Mouse (Mus musculus): ENCODE results near the gene Ccl7. TPM values are rescaled to one million over a fixed set of nuclear protein-coding genes. Genes with fewer than 3 reads are reported as not detected.

Gene Ccl7
- polyA plus RNA-seq, 1 experiment from 2014 or later, result 1.9 TPM

DNA sequence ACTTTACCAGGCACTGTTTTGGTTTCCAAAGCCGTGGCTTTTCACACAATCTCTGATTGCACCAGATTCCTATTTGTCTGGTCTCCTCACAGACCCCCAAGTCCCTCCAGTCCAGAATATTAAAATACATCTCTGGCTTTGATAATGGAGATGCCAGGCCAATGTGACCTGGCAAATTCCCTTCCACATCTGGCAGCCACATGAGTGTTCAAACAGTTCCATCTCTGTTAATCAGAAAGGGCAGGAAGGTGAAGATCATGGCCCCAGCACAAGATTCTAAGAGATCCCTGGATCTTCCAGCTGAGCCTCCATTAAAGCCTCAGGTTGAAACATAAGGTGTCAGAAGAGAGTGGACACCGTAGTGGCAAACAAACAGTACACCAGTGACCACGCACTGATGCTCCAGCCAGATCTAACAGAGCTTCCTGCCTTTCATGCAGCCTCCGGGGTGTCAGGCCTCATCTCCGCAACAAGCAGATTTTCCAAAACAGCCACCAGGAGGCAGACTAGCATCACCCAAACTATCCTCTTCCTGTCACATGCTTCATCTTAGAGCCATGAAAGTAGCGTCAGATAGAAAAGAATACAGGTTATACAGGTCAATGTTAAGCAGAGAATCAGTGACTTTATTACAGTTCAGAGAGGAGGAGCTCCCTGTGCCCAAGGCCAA lies 2.4 kb downstream of the Ccl7 start:
- Histone ChIP-seq H3K27me3 (ENCODE audit: control insufficient read depth, insufficient read depth, low read length) (no peaks in the 10 kb centered on the region), H3K4me3 (replicated peaks; ENCODE audit: low read length) (no peak overlapping the region), H3K9me3 (ENCODE audit: control insufficient read depth, low read length) (no peaks in the 10 kb centered on the region), H3K4me2 (replicated peaks) (no peak overlapping the region), H3K27ac (no peak overlapping the region), H3K4me1 (replicated peaks; ENCODE audit: control insufficient read depth, insufficient read depth, low read length) (no peaks in the 10 kb centered on the region), H3K9ac (no peak overlapping the region), H3K36me3 (replicated peaks; ENCODE audit: control insufficient read depth, insufficient read depth) (no peaks in the 10 kb centered on the region)
- DNase-seq (ENCODE audit: low spot score), result peak; percentile 55
- 52% methylated on average over 6 of the region's 6 CpGs for whole genome bisulfite sequencing
- no peak for ATAC-seq (ENCODE audit: low FRiP score)

DNA sequence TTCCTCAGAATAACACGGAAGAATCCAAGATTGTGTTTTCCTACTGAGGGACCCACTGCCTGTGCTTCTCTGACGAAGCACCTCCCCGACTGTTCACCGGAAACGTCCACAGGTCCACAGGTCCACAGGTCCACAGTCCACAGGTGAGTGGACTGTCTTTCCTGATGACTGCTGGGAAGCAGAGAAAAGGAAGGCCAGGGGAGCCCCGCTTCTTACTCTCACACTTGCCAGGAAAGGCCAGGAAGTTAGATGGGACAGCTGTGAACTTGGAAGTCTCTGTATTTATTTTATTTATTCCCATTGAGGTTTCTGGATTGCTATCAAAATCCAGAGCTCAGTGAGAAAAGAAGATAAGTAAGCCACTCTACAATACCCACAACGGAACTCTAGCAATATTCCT lies 8.3 kb downstream of the Ccl7 start:
- DNase-seq (ENCODE audit: low spot score), result no peak
- H3K27ac ChIP-seq, result no peak overlapping the region
- no peaks in the 10 kb centered on the region for H3K27me3 ChIP-seq (ENCODE audit: control insufficient read depth, insufficient read depth, low read length)
- H3K4me1 ChIP-seq (replicated peaks; ENCODE audit: control insufficient read depth, insufficient read depth, low read length), result no peaks in the 10 kb centered on the region
- WGBS, result 94% methylated on average over 7 of the region's 7 CpGs
- no peak overlapping the region for H3K4me3 ChIP-seq (replicated peaks; ENCODE audit: low read length)
- no peak overlapping the region for H3K9ac ChIP-seq
- H3K4me2 ChIP-seq (replicated peaks), result no peak overlapping the region
- no peaks in the 10 kb centered on the region for H3K36me3 ChIP-seq (replicated peaks; ENCODE audit: control insufficient read depth, insufficient read depth)
- H3K9me3 ChIP-seq (ENCODE audit: control insufficient read depth, low read length), result no peaks in the 10 kb centered on the region
- no peak for ATAC-seq (ENCODE audit: low FRiP score)

DNA sequence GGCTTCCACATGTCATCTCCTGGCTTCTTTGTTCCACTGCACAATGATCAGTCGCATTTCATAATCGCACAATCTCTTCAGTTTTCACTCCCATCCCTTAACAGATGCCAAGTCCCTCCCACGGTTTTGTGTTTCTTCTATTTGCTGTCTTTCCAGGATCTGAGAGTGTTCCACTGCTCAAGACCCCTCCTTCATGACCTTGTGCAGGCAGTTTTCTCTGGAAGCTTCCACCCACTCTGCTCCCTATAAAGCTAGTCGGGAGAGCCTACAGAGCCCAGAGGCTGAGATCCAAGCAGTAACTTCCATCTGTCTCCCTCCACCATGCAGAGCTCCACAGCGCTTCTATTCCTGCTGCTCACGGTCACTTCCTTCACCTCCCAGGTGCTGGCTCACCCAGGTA lies 12.1 kb downstream of the Ccl7 start, which contains the start of gene Ccl11:
Ccl11 (plus strand) TSS at position 178 of the 400 bp plus-strand sequence.
- Histone ChIP-seq H3K9ac (no peak within 1 kb of the TSS), H3K27me3 (ENCODE audit: control insufficient read depth, insufficient read depth, low read length) (no peaks in the 10 kb centered on the region), H3K4me3 (replicated peaks; ENCODE audit: low read length) (no peak within 1 kb of the TSS), H3K36me3 (replicated peaks; ENCODE audit: control insufficient read depth, insufficient read depth) (no peaks in the 10 kb centered on the region), H3K9me3 (ENCODE audit: control insufficient read depth, low read length) (no peaks in the 10 kb centered on the region), H3K27ac (no peak within 1 kb of the TSS), H3K4me1 (replicated peaks; ENCODE audit: control insufficient read depth, insufficient read depth, low read length) (no peaks in the 10 kb centered on the region), H3K4me2 (replicated peaks) (no peak within 1 kb of the TSS)
- 82% methylated on average over 6 of the region's 6 CpGs for WGBS
- ATAC-seq (ENCODE audit: low FRiP score), result no peak
- DNase-seq (ENCODE audit: low spot score), result no peak

DNA sequence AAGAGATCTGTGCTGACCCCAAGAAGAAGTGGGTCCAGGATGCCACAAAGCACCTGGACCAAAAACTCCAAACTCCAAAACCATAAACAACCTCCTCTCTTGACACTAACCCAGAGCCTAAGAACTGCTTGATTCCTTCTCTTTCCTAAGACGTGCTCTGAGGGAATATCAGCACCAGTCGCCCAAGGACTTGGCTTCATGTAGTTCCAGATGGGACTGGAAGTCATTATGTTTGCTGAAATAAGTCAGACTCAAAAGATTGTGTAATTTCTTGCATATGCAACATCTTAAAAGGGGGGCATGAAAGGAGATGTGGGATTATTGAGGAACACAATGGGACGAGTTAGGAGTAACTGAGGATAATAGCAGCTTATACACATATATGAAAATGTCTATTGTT lies 16.7 kb downstream of the Ccl7 start:
- no peak for ATAC-seq (ENCODE audit: low FRiP score)
- Histone ChIP-seq H3K4me2 (replicated peaks) (no peak overlapping the region), H3K4me3 (replicated peaks; ENCODE audit: low read length) (no peak overlapping the region), H3K4me1 (replicated peaks; ENCODE audit: control insufficient read depth, insufficient read depth, low read length) (no peaks in the 10 kb centered on the region), H3K27me3 (ENCODE audit: control insufficient read depth, insufficient read depth, low read length) (no peaks in the 10 kb centered on the region), H3K9ac (no peak overlapping the region), H3K36me3 (replicated peaks; ENCODE audit: control insufficient read depth, insufficient read depth) (no peaks in the 10 kb centered on the region), H3K9me3 (ENCODE audit: control insufficient read depth, low read length) (no peaks in the 10 kb centered on the region), H3K27ac (no peak overlapping the region)
- 86% methylated on average over 3 of the region's 3 CpGs for WGBS
- no peak for DNase-seq (ENCODE audit: low spot score)

DNA sequence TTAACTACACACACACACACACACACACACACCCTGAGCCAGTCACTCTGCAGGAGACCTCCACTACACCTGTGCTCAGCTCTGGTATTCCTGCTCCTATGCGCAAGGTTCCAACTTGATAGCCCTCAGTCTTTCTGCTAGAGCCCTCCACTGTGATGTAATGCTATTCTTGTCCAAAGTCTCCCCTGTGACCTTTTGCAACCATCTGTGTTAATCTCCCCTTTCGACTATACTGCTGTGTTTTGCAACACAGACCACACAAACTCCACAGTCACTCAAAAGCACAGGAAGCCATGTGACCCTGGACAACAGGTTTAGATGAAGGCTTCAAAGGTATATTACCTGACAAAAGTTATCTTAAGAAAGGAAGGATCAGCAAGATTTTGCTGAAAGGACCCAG lies 17.9 kb downstream of the Ccl7 start:
- ATAC-seq (ENCODE audit: low FRiP score) (no peak), DNase-seq (ENCODE audit: low spot score) (no peak)
- Histone ChIP-seq H3K9ac (no peak overlapping the region), H3K36me3 (replicated peaks; ENCODE audit: control insufficient read depth, insufficient read depth) (no peaks in the 10 kb centered on the region), H3K27me3 (ENCODE audit: control insufficient read depth, insufficient read depth, low read length) (no peaks in the 10 kb centered on the region), H3K4me3 (replicated peaks; ENCODE audit: low read length) (no peak overlapping the region), H3K27ac (no peak overlapping the region), H3K9me3 (ENCODE audit: control insufficient read depth, low read length) (no peaks in the 10 kb centered on the region), H3K4me2 (replicated peaks) (no peak overlapping the region), H3K4me1 (replicated peaks; ENCODE audit: control insufficient read depth, insufficient read depth, low read length) (no peaks in the 10 kb centered on the region)
- 81% methylated on average over 2 of the region's 2 CpGs for WGBS

DNA sequence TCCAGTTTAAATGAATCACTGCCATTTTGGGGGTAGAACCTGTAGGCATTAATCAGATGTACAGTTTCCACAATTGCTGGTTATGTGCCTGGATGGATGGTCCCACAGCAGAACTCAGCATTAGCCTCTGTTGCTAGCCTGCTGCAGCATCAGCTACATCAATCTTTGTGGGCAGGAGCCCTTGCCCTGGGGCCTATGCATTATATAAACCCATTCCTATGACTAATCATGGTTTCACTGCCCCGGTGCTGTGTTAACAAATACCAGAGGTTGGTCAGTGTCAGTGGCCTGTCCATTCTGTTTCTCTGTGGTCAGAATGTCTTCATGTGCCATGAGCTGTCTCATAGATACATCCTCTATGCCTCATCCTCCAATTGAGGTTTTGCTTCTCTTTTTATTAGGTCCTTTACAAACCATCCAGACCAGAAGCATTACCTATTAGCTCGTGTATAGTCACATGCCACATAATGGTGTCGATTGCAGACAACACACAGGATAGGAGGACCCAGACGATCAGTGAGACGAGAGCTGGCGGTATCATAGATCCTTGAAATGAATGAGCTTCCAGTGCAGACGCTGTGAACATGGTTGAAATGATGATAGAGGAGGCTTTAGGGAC lies 21.6 kb downstream of the Ccl7 start:
- Histone ChIP-seq H3K4me2 (replicated peaks) (no peak overlapping the region), H3K36me3 (replicated peaks; ENCODE audit: control insufficient read depth, insufficient read depth) (no peaks in the 10 kb centered on the region), H3K4me3 (replicated peaks; ENCODE audit: low read length) (no peak overlapping the region), H3K9me3 (ENCODE audit: control insufficient read depth, low read length) (no peaks in the 10 kb centered on the region), H3K4me1 (replicated peaks; ENCODE audit: control insufficient read depth, insufficient read depth, low read length) (no peaks in the 10 kb centered on the region), H3K9ac (no peak overlapping the region), H3K27ac (no peak overlapping the region), H3K27me3 (ENCODE audit: control insufficient read depth, insufficient read depth, low read length) (no peaks in the 10 kb centered on the region)
- DNase-seq (ENCODE audit: low spot score), result no peak
- no peak for ATAC-seq (ENCODE audit: low FRiP score)
- WGBS, result 82% methylated on average over 7 of the region's 7 CpGs

DNA sequence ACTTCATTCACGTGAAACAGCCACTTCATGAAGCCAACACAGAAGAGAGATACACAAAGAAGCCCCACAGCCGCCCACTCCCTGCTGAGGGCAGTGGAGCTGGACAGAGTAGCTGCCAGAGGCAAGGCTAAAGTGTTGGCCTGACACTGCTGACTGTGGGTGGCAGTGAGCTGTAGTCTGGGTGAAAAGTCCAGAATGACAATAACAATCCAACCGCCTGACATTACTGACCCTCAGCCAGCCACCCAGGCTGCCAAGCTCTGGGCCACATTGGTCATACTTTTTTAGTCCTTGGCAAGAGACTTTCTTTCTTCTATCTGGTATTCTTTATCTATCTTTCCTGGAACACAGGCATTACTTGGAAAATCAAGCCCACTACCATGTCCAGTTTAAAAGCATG lies 25.6 kb downstream of the Ccl7 start:
- H3K4me1 ChIP-seq (replicated peaks; ENCODE audit: control insufficient read depth, insufficient read depth, low read length), result no peaks in the 10 kb centered on the region
- ATAC-seq (ENCODE audit: low FRiP score) (no peak), DNase-seq (ENCODE audit: low spot score) (no peak)
- H3K27ac ChIP-seq, result no peak overlapping the region
- H3K27me3 ChIP-seq (ENCODE audit: control insufficient read depth, insufficient read depth, low read length), result no peaks in the 10 kb centered on the region
- H3K4me2 ChIP-seq (replicated peaks), result no peak overlapping the region
- no peaks in the 10 kb centered on the region for H3K9me3 ChIP-seq (ENCODE audit: control insufficient read depth, low read length)
- no peaks in the 10 kb centered on the region for H3K36me3 ChIP-seq (replicated peaks; ENCODE audit: control insufficient read depth, insufficient read depth)
- no peak overlapping the region for H3K9ac ChIP-seq
- WGBS, result 74% methylated on average over 3 of the region's 3 CpGs
- no peak overlapping the region for H3K4me3 ChIP-seq (replicated peaks; ENCODE audit: low read length)

DNA sequence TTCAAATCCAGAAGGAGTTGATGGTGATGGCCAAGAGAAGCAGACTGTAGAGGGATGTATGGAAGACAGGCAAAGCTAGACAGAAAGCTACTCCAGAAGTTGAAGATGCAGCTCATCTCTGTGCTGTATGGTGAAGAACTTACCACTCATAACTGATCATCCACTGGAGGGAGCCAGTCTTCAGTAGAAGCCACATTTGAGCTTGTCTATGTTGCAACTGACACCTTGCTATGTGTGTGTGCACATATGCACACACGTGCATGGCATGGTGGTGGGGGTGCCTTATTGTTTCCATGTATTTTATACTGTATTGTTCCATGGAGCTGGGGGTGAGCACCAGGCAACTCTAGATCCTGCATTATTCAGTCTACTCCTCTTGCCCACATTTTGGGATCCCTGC lies 26.9 kb downstream of the Ccl7 start:
- ATAC-seq (ENCODE audit: low FRiP score), result no peak
- 87% methylated on average over 1 of the region's 1 CpGs for WGBS
- H3K9ac ChIP-seq, result no peak overlapping the region
- no peaks in the 10 kb centered on the region for H3K36me3 ChIP-seq (replicated peaks; ENCODE audit: control insufficient read depth, insufficient read depth)
- no peak overlapping the region for H3K4me3 ChIP-seq (replicated peaks; ENCODE audit: low read length)
- H3K4me2 ChIP-seq (replicated peaks), result no peak overlapping the region
- H3K9me3 ChIP-seq (ENCODE audit: control insufficient read depth, low read length), result no peaks in the 10 kb centered on the region
- no peak overlapping the region for H3K27ac ChIP-seq
- no peaks in the 10 kb centered on the region for H3K27me3 ChIP-seq (ENCODE audit: control insufficient read depth, insufficient read depth, low read length)
- DNase-seq (ENCODE audit: low spot score), result no peak
- H3K4me1 ChIP-seq (replicated peaks; ENCODE audit: control insufficient read depth, insufficient read depth, low read length), result no peaks in the 10 kb centered on the region

DNA sequence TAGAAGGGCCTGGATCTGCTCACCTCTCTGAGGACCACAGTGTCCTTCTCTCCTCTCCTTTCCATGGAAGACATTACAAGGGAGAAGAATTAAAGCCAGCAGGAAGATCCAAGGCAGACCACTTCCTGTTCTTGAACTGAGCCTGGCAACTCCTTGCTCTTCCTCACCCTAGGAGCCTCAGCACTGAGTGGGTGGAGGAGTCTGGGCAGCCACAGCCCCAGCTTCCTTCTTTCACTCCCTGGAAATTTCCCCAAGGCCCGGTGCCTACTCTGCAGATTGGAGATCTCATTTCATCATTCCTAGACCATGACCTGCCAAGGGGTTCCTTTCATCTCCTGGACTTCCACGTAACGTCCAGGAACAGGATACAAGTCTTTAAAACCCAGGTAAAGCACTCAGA lies 27.5 kb downstream of the Ccl7 start:
- Histone ChIP-seq H3K4me3 (replicated peaks; ENCODE audit: low read length) (no peak overlapping the region), H3K27me3 (ENCODE audit: control insufficient read depth, insufficient read depth, low read length) (no peaks in the 10 kb centered on the region), H3K9me3 (ENCODE audit: control insufficient read depth, low read length) (no peaks in the 10 kb centered on the region), H3K9ac (no peak overlapping the region), H3K36me3 (replicated peaks; ENCODE audit: control insufficient read depth, insufficient read depth) (no peaks in the 10 kb centered on the region), H3K27ac (no peak overlapping the region), H3K4me1 (replicated peaks; ENCODE audit: control insufficient read depth, insufficient read depth, low read length) (no peaks in the 10 kb centered on the region), H3K4me2 (replicated peaks) (no peak overlapping the region)
- DNase-seq (ENCODE audit: low spot score) (no peak), ATAC-seq (ENCODE audit: low FRiP score) (no peak)
- 77% methylated on average over 3 of the region's 3 CpGs for WGBS

DNA sequence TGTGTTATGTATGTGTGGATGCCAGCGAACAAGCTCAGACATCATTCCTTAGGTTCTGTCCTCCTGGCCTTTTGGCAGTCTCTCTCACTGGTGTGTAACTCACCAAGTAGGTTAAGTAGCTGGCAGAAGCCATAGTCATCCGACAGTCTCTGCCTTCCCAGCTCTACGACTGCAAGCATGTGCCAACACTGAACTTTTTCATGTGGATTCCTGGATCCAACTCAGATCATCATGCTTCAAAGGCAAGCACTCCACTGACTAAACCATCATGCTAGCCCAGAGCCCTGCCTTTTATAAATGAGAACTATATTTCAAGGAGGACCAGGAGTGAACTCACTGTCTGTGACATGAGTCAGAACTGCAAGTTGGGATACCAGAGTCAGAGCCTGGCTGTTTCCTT lies 28.2 kb downstream of the Ccl7 start:
- DNase-seq (ENCODE audit: low spot score) (no peak), ATAC-seq (ENCODE audit: low FRiP score) (no peak)
- Histone ChIP-seq H3K27me3 (ENCODE audit: control insufficient read depth, insufficient read depth, low read length) (no peaks in the 10 kb centered on the region), H3K36me3 (replicated peaks; ENCODE audit: control insufficient read depth, insufficient read depth) (no peaks in the 10 kb centered on the region), H3K27ac (no peak overlapping the region), H3K9ac (no peak overlapping the region), H3K4me3 (replicated peaks; ENCODE audit: low read length) (no peak overlapping the region), H3K4me2 (replicated peaks) (no peak overlapping the region), H3K4me1 (replicated peaks; ENCODE audit: control insufficient read depth, insufficient read depth, low read length) (no peaks in the 10 kb centered on the region), H3K9me3 (ENCODE audit: control insufficient read depth, low read length) (no peaks in the 10 kb centered on the region)
- WGBS, result 92% methylated on average over 3 of the region's 3 CpGs
